Mouse (Mus musculus) lung, adult 18-20 months (tissue): ENCODE results near the gene Zdhhc8.

Experiments
- DNase-seq, 2 experiments: peaks; one replicate each; pipeline ENCODE4 v3.0.0; 2022; ENCODE audit warnings: mixed read lengths in 2 of 2

Gene Zdhhc8

GRCm38 (mm10) chr16:18195068-18195467, 39.9 kb downstream of the Zdhhc8 start:
- DNase-seq: peak; percentile 19 to 29

- no peak for DNase-seq
These were observed 40.5 kb downstream of the Zdhhc8 start for GRCm38 (mm10) chr16:18194208-18194985.

DNA sequence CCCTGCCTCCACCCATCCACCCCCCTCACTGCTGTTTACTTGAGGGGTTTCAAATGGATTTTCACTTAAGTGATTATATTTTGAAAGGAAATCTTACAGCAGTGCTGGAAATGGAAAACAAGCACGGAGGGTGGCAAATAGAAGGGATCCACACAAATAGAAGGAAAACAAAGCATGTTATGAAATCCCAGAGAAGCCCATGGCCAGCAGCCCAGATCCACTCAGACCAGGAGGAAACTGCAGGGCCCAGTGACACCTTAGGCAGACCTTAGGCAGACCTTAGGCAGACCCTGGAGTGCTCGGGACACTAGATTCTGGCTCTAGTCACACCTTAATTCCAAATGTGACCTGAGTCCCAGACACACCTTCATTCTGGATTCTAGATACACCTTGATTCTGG, 43.9 kb downstream of the Zdhhc8 start:
- DNase-seq: peak; percentile 29 to 52

GRCm38 (mm10) chr16:18187221-18187620, 47.7 kb downstream of the Zdhhc8 start:
- no peak for DNase-seq

DNA sequence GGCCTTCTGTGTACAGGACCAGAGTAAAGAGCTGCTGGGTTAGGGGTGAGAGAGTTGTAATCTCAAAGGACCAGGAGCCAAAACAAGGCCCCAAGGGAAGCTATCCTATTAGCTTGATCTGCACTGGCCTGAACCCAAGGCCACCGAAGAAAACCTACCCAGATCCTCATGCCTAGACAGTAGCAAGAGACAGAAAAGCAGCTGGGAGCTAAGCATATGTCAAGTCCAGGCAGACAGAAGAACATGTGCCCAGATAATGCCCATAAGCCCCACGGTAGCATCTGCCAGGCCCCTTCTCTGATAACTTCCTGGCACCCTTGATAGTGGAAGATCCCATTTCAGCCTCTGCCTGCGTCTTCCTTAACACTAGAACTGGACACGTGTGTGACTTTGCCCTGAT, 48.1 kb downstream of the Zdhhc8 start:
- DNase-seq: no peak

DNA sequence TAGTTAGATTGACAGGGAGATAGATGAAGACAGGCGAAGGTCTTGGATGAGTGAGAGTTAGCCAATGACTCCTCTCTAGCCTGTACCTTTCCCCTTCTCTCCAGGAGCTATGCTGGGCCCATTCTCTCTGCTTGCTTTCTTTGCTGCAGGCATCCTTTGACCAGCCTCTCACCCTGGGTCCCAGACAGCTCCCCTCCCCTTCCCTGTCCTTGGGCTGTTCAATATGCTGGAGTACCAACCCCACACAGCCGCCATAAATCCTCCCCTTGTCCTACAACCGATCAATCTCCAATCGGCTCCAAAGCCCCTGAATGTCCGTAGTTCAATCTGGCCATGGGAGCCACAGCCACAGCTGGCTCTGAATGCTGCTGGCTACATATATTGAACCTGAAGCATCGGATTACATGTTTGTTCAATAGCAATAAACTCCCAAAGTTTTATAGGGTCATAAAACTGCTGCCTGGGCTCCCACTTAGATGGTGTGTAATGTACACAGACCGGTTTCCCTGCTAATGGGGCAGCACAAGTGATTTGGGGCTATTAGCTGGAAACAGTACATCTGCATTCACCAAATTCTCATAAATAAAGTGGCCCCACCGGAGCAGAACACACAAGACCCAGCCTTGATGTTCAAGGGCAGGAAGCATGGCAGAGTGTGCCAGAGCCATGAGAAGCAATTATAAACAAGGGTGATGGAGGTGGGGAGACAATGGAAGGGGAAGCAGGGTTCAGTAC, 49.1 kb downstream of the Zdhhc8 start:
- DNase-seq: no peak

DNA sequence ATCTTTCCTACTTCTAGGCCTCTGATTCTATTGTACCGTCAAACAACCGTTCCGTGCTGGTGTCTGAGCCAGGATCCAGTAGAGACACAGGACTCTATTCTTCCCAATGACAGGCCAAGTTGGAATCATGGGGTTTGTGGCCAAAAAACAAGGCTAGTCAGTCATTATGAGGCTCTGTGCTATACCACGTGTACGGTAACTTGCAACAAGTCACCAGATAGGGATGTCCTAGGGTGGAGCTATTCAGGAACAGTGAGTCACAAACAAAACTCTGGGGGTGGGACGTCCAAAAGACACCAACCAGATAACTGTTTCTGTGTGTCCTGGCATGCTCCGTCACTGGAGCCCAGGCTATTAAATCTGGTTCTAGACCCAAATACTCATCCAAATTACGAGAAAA, 52.2 kb downstream of the Zdhhc8 start:
- DNase-seq: no peak

GRCm38 (mm10) chr16:18181398-18181797, 53.5 kb downstream of the Zdhhc8 start:
- no peak for DNase-seq

DNA sequence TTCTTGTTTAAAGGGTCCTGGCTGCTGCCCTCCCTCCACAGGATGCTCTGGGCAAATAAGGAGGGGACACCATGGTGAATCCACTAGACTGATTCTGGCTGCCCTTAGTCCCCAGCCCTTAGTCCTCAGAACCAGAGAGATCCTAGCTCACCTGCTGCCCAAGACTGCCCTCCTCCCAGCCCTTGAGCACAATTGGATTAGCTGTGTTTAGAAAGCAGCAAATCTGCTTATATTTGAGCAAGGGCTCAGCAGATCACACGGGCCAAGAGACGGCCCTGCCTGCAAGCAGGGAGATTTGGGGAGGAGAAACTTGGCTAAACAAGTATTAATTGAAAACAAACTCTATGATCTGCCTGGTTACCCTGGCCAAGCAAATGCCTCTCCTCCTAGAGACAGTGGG, 55.3 kb downstream of the Zdhhc8 start:
- no peak for DNase-seq

GRCm38 (mm10) chr16:18176758-18177157, 58.2 kb downstream of the Zdhhc8 start:
- no peak for DNase-seq

DNA sequence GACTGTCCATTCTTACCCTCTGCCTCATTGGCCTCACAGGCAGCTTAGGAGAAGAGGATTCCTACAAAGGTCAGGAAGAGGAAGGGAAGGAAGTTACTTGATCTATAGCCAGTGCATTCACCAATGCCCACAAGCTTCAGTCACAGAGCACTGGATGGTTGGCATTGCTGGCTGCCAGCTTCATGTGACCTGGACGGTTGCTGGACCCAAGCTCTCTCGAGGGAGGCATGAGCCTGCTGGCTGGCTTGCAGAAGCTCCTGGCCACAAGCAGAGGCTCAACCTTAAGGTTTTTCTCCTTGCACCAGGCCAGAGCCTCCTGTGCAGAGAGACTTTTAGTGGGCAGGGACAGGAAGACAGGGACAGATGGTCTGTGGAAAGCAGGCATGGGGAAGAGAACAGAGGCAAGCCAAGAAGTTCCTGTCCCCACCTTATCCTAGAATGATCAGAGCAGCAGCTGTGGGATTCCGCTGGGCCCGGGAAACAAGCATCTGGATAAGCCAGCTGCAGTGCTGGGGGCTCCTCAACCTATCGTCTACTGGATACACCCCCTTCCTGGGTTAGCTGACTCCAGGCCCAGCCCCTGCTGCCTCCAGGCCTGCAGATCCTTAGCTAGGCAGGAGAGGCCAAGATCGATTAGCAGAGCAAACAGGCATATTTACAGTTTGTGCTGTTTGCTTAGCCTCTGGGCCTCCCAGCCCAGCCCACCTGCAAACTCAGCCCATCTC, 59.0 kb downstream of the Zdhhc8 start:
- DNase-seq: no peak

GRCm38 (mm10) chr16:18173788-18174187, 61.1 kb downstream of the Zdhhc8 start:
- no peak for DNase-seq

GRCm38 (mm10) chr16:18173231-18173630, 61.7 kb downstream of the Zdhhc8 start:
- DNase-seq: no peak

DNA sequence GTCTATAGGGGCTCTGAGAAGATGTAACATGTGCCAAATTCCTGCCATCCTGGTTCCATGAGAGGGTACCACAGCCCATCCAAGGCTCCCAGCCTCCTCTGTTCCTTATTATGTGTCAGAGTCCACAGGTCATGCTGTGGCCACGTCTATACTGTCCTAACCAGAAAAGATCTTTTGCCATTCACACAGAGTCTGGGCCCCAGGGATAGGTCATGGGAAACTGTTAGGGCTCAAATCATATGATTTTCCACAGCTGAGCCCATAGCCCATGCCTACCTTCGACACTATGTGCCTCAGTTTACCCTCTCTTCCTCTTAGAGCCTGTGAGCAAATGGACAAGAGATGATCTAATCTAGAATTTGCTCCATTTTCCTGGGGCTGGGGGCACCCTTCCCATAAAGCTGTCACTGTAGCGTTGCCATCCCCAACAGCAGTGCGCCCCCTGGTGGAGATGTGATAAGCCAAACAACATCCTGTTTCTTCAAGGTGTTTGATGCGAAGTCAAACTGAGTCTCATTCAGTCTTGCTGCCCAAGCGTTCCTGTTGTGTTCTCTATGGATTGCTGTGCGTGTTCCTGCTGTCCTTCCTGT, 62.6 kb downstream of the Zdhhc8 start:
- DNase-seq: peak; percentile 54 to 64
